Mouse (Mus musculus): Measurements from ENCODE around the gene Iqsec3. TPM values are rescaled to one million over a fixed set of nuclear protein-coding genes. Genes with fewer than 3 reads are reported as not detected.

Gene Iqsec3
- polyA plus RNA-seq, 1 experiment from 2014 or later: not detected

DNA sequence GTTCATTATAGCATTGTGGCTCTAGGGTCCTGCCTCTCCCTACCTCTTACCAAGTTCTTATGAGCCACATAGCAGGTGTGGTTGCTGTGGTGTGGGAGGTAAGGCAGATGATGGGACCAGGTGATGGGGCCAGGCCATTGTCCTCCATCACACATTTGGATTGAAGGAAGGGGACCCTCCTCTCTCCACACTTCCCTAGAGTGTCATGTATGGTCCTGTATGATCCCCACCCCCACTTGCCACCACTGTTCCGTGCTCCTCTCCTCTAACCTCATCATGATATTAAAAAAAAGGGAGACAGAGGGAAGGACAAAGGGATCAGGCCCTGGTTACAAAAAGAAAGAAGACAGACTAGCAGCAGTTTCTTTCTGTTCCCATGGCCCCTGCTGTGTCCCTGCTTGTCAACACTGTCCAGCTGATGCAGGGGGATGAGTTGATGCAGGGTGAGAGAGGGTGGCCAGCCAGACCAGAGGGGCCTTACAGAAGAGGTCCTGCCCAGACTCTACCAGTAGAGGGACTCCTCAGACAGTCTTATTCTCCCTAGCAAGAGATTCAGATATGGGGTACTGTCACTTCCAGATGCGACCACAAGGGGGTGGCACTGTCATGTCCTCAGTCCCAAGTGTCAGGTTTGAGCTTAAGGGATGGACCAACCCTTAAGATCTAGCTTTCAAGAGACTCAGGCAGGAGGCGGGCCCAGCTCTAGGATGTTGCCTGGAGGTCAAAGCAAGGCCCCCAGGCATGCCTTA, 135.5 kb downstream of the Iqsec3 start:
- Histone ChIP-seq H3K9ac (no peak overlapping the region), H3K36me3 (no peaks in the 10 kb centered on the region), H3K4me2 (no peak overlapping the region), H3K27ac (ENCODE audit: poor library complexity, severe bottlenecking) (no peak overlapping the region), H3K9me3 (replicated peaks) (no peaks in the 10 kb centered on the region), H3K27me3 (replicated peaks) (peaks cover 8% of the 10 kb centered on the region), H3K4me3 (no peak overlapping the region), H3K4me1 (replicated peaks) (peaks cover 6% of the 10 kb centered on the region; the same call in 1 of the 2 replicates)
- peak; percentile 30; the same call in 1 of the 2 replicates for ATAC-seq (ENCODE audit: insufficient number of reproducible peaks, low FRiP score)
- WGBS: 23% methylated on average over 3 of the region's 3 CpGs

DNA sequence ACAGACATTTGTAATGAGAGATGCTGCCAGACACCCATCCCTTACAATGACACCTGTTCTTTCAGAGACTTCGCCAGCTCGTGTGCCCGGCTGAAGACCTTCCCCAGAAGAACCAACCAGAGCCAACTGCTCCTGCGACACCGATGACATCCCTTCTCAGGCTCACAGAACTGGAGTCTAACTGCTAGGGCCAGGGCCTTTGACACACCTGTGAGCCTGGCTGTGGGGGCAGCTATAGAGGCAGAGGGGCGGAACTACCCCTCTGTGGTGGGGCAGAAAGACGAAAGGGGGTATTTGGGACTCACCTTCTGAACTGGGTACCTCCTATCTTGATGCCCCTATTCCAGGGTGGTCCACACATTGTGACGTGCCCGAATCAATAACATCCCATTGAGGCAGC, 136.2 kb downstream of the Iqsec3 start:
- no peak for ATAC-seq (ENCODE audit: insufficient number of reproducible peaks, low FRiP score)
- Histone ChIP-seq H3K9me3 (replicated peaks) (no peaks in the 10 kb centered on the region), H3K4me1 (replicated peaks) (peaks cover 6% of the 10 kb centered on the region; the same call in 1 of the 2 replicates), H3K9ac (no peak overlapping the region), H3K4me2 (no peak overlapping the region), H3K36me3 (no peaks in the 10 kb centered on the region), H3K27me3 (replicated peaks) (0 out of 2 replicates have a peak, but pooled peaks cover under 1% of the 10 kb centered on the region), H3K27ac (ENCODE audit: poor library complexity, severe bottlenecking) (no peak overlapping the region), H3K4me3 (no peak overlapping the region)
- WGBS: 92% methylated on average over 9 of the region's 9 CpGs

DNA sequence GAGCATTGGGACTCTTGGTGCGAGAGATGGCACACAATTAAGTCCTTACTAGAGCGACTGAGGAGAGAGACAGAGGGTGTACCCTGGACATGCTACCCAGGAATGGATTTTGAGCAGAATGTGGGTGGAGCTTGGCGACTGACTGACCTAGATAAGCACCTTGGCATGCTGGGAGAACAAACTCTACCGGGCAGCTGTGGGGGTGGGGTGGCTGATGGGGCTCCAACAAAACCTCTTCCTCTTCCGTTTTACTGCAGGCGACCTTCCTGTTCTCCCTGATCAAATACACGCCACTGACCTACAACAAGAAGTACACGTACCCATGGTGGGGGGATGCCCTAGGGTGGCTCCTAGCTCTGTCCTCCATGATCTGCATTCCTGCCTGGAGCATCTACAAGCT, 136.9 kb downstream of the Iqsec3 start:
- no peak overlapping the region for H3K27ac ChIP-seq (ENCODE audit: poor library complexity, severe bottlenecking)
- 47% methylated on average over 8 of the region's 8 CpGs for WGBS
- H3K4me3 ChIP-seq: no peak overlapping the region
- peaks cover 6% of the 10 kb centered on the region; the same call in 1 of the 2 replicates for H3K4me1 ChIP-seq (replicated peaks)
- H3K9me3 ChIP-seq (replicated peaks): no peaks in the 10 kb centered on the region
- H3K4me2 ChIP-seq: no peak overlapping the region
- no peaks in the 10 kb centered on the region for H3K27me3 ChIP-seq (replicated peaks)
- ATAC-seq (ENCODE audit: insufficient number of reproducible peaks, low FRiP score): no peak
- no peaks in the 10 kb centered on the region for H3K36me3 ChIP-seq
- no peak overlapping the region for H3K9ac ChIP-seq

DNA sequence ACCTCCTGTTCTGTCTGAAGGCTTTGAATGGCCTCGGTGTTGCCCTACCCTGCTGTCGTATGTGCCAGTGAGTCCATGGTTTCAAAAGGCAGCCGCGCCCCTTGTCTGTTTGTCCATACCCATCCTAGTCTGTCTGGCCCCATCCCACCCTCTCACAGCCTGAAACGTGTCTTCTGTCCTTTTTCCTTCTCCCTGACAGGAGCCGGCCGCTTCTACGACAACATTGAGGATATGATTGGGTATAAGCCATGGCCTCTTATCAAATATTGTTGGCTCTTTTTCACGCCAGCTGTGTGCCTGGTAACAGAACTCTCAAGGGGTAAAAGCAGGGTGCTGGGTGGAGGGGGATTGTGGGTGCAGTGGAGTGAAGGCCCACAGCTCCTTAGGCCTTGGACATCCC, 137.6 kb downstream of the Iqsec3 start:
- WGBS: 76% methylated on average over 9 of the region's 9 CpGs
- Histone ChIP-seq H3K27ac (ENCODE audit: poor library complexity, severe bottlenecking) (no peak overlapping the region), H3K27me3 (replicated peaks) (no peaks in the 10 kb centered on the region), H3K9me3 (replicated peaks) (no peaks in the 10 kb centered on the region), H3K4me2 (no peak overlapping the region), H3K36me3 (no peaks in the 10 kb centered on the region), H3K4me3 (no peak overlapping the region), H3K9ac (no peak overlapping the region), H3K4me1 (replicated peaks) (peaks cover 6% of the 10 kb centered on the region; the same call in 1 of the 2 replicates)
- ATAC-seq (ENCODE audit: insufficient number of reproducible peaks, low FRiP score): no peak

DNA sequence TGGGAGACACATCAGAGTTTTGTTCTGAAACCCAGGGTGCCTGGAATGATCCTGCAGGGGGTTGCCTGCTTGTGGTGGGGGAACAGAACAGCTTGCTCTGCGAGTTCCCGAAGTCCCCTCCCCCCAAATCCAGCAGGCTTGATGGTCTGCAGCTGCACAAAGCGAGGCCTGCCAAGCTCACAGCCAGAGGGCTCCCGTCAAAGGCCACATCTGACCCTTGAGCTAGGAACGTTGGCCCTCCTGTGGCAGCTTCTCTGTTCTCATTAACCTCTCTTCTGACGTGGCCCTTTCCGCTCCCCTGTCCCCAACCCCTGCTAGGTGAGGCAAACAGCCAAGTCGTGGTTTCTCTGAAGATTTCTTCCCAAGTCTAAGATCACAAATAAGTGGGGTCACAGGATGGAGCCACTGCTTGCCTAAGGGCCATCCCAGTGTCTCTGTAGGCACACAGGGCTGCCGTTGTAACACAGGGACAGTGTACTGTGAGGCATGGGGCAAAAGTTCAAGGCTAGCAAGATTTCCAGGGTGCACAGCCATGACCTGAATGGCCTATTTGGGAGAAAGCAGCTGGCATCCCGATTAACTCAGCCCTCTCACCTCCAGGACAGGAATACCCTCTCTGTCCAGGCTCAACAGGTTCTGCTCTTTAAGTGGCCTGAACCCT, 143.5 kb downstream of the Iqsec3 start:
- Histone ChIP-seq H3K9ac (no peak overlapping the region), H3K4me3 (no peak overlapping the region), H3K4me1 (replicated peaks) (peaks cover 24% of the 10 kb centered on the region), H3K27ac (ENCODE audit: poor library complexity, severe bottlenecking) (no peak overlapping the region), H3K36me3 (no peaks in the 10 kb centered on the region), H3K4me2 (no peak overlapping the region), H3K27me3 (replicated peaks) (0 out of 2 replicates have a peak, but pooled peaks cover 8% of the 10 kb centered on the region), H3K9me3 (replicated peaks) (no peaks in the 10 kb centered on the region)
- no peak for ATAC-seq (ENCODE audit: insufficient number of reproducible peaks, low FRiP score)
- WGBS: 18% methylated on average over 10 of the region's 10 CpGs

DNA sequence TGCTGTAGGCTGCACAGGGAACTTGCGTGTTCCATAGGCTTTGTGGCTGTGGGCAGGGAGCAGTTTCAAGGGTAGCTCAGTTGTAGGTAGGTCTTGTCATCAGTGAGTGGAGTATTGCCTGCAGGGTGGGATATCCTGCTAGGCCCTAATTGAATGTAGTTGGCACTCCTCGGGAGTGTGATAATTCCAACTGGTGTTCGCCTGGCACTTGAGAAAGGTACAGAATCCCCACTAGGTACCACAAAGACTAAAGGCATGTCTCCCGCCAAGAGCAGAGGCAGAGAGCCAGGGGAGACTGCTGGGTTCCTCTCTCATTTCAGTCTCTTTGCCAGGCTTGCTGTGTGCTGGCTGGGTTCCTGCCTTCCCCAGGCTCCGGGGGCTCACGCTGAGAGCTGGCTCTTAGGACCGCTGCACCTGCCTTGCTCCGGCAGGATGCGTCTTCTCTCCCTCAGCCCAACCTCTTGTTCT, 145.0 kb downstream of the Iqsec3 start:
- H3K36me3 ChIP-seq: no peaks in the 10 kb centered on the region
- 0 out of 2 replicates have a peak, but pooled peaks cover 8% of the 10 kb centered on the region for H3K27me3 ChIP-seq (replicated peaks)
- H3K9ac ChIP-seq: no peak overlapping the region
- no peak for ATAC-seq (ENCODE audit: insufficient number of reproducible peaks, low FRiP score)
- H3K4me2 ChIP-seq: no peak overlapping the region
- no peaks in the 10 kb centered on the region for H3K9me3 ChIP-seq (replicated peaks)
- peaks cover 24% of the 10 kb centered on the region for H3K4me1 ChIP-seq (replicated peaks)
- WGBS: 68% methylated on average over 9 of the region's 9 CpGs
- H3K27ac ChIP-seq (ENCODE audit: poor library complexity, severe bottlenecking): no peak overlapping the region
- no peak overlapping the region for H3K4me3 ChIP-seq

DNA sequence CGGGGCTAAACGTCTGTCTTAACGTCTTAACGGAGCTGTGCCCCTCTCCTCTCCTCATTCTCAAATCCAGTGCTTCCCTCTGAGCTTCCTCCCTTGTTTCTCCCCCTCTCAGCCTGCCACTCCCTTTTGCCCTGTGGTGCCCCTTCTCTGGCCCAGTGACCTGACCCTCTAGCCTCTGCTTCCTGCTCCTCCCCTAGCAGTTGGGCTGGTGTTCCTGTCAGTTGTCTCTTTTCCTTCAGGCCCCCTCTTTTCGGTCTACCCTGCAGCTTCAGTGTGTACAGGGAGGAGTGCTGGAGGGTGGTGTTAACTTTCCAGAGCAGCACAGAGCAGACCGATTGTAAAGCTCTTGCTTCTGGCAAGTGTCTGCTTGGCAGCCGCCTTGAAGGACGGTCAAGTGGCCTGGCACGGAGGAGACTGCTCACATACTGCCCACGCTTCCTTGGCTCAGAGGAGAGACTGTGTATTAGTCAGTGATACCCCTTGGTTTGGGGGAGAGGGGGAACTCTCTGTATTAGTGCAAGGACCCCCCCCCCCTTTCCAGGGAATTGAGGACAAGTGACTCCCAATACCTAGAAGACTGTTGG, 146.9 kb downstream of the Iqsec3 start:
- Histone ChIP-seq H3K27ac (ENCODE audit: poor library complexity, severe bottlenecking) (no peak overlapping the region), H3K4me2 (no peak overlapping the region; the same call in 1 of the 2 replicates), H3K4me1 (replicated peaks) (peaks cover 24% of the 10 kb centered on the region), H3K9me3 (replicated peaks) (no peaks in the 10 kb centered on the region), H3K36me3 (no peaks in the 10 kb centered on the region), H3K4me3 (no peak overlapping the region), H3K9ac (no peak overlapping the region), H3K27me3 (replicated peaks) (0 out of 2 replicates have a peak, but pooled peaks cover 8% of the 10 kb centered on the region)
- WGBS: 43% methylated on average over 10 of the region's 10 CpGs
- peak; percentile 25; the same call in 1 of the 2 replicates for ATAC-seq (ENCODE audit: insufficient number of reproducible peaks, low FRiP score)

DNA sequence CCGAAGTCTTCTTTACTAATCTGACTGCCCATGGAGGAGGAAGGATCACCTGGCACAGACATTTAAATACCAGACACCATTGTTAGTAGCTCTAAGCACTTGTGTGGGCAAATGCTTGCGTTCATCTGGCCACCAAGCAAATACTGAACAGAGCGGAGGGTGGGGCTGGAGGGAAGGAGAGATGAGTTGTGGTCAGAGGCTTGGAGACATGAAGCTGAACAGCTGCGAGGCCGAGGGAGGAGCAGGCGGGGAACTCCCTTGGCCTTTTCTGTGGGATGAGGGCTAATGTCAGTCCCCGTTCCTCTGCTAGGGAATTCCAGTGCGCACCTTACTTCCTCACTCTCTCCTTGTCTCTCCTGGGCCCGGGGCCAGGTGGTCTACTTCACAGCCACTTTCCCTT, 147.7 kb downstream of the Iqsec3 start:
- WGBS: 67% methylated on average over 9 of the region's 9 CpGs
- no peak for ATAC-seq (ENCODE audit: insufficient number of reproducible peaks, low FRiP score)
- H3K4me1 ChIP-seq (replicated peaks): peaks cover 24% of the 10 kb centered on the region
- 0 out of 2 replicates have a peak, but pooled peaks cover 8% of the 10 kb centered on the region for H3K27me3 ChIP-seq (replicated peaks)
- H3K4me2 ChIP-seq: no peak overlapping the region
- H3K9me3 ChIP-seq (replicated peaks): no peaks in the 10 kb centered on the region
- H3K4me3 ChIP-seq: no peak overlapping the region
- no peaks in the 10 kb centered on the region for H3K36me3 ChIP-seq
- no peak overlapping the region for H3K27ac ChIP-seq (ENCODE audit: poor library complexity, severe bottlenecking)
- H3K9ac ChIP-seq: no peak overlapping the region

DNA sequence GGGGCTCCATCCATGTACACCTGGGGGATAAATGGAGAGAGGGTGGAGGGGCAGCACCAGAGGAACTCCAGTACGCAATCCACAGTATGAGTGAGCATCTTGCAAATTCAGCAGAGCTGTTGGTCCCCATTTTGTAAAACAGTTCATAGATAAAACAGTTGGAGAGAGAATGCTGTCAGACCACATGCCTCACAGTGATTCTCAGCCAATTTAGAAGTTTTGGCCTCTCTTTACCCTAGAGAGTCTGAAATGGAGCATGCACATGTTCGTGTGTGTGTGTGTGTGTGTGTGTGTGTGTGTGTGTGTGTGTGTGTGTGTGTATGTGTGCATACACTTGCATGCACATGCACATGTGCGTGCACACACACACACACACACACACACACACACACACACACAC, 148.2 kb downstream of the Iqsec3 start:
- no peak overlapping the region for H3K4me2 ChIP-seq
- H3K27me3 ChIP-seq (replicated peaks): 0 out of 2 replicates have a peak, but pooled peaks cover 6% of the 10 kb centered on the region
- H3K4me1 ChIP-seq (replicated peaks): peaks cover 24% of the 10 kb centered on the region
- no peaks in the 10 kb centered on the region for H3K36me3 ChIP-seq
- no peak overlapping the region for H3K4me3 ChIP-seq
- H3K9me3 ChIP-seq (replicated peaks): no peaks in the 10 kb centered on the region
- ATAC-seq (ENCODE audit: insufficient number of reproducible peaks, low FRiP score): no peak
- H3K9ac ChIP-seq: no peak overlapping the region
- no peak overlapping the region for H3K27ac ChIP-seq (ENCODE audit: poor library complexity, severe bottlenecking)
- WGBS: 86% methylated on average over 3 of the region's 3 CpGs
